Mouse (Mus musculus): ENCODE measurements at regions not wholly inside any gene's neighbourhood (a gene's known extent, or its start where the extent isn't known, plus 50 kb on each side); places are given as distances from the start of the nearest gene placed in this dataset.

GRCm38 (mm10) chr16:7829939-7830650 lies 594.8 kb downstream of the Tmem114 start:
- 87% methylated on average over 9 of the region's 9 CpGs for WGBS
- Histone ChIP-seq H3K36me3 (replicated peaks) (no peaks in the 10 kb centered on the region), H3K9me3 (no peaks in the 10 kb centered on the region), H3K4me1 (peaks cover 14% of the 10 kb centered on the region), H3K27ac (replicated peaks) (peak overlapping the region; percentile 44; the same call in 1 of the 2 replicates), H3K4me3 (no peak overlapping the region), H3K27me3 (replicated peaks; ENCODE audit: low read depth, poor library complexity, severe bottlenecking) (no peaks in the 10 kb centered on the region)
- no peak for DNase-seq (ENCODE audit: low spot score)

- no peaks in the 10 kb centered on the region for H3K27me3 ChIP-seq (replicated peaks; ENCODE audit: low read depth, poor library complexity, severe bottlenecking)
- no peaks in the 10 kb centered on the region for H3K4me1 ChIP-seq
- no peak overlapping the region for H3K27ac ChIP-seq (replicated peaks)
- H3K4me3 ChIP-seq: no peak overlapping the region
- no peak for DNase-seq (ENCODE audit: low spot score)
- H3K9me3 ChIP-seq: no peaks in the 10 kb centered on the region; the same call in 1 of the 2 replicates
- 81% methylated on average over 2 of the region's 2 CpGs for WGBS
- no peaks in the 10 kb centered on the region for H3K36me3 ChIP-seq (replicated peaks)
These were observed 623.8 kb downstream of the Tmem114 start for GRCm38 (mm10) chr16:7801161-7801560.

DNA sequence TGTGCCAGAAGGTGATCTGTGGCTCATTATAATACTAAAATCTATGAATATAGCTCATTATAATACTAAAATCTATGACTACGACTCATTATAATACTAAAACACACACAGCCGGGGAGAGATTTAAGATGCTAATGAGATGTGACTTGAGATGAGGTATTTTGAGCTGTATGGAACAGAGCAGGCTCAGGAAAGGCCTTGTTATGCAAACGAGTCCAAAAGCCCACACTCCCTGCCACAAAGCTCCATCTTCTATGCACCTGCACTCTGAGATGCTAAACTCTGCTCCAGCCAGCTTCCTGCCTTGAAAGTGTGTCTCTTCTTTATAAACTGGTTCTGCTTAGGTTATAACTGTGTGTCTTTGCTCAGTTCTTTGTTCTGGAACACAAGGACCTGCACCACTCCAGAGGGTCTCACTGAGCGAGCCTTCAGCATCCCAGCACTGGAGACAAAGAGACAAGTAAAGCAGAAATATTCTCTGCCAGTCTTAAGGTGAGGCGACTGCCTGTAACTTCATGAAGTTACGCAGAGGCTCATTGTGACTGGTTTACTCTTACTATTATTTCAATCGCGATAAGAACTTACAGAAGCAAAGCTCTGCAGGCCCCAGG lies 627.7 kb downstream of the Tmem114 start:
- H3K9me3 ChIP-seq: no peaks in the 10 kb centered on the region
- H3K27ac ChIP-seq (replicated peaks): no peak overlapping the region
- no peak overlapping the region for H3K4me3 ChIP-seq
- WGBS: 53% methylated on average over 8 of the region's 8 CpGs
- H3K36me3 ChIP-seq (replicated peaks): no peaks in the 10 kb centered on the region
- H3K27me3 ChIP-seq (replicated peaks; ENCODE audit: low read depth, poor library complexity, severe bottlenecking): no peaks in the 10 kb centered on the region
- peaks cover 4% of the 10 kb centered on the region; the same call in 1 of the 2 replicates for H3K4me1 ChIP-seq
- no peak for DNase-seq (ENCODE audit: low spot score)

- Histone ChIP-seq H3K4me3 (no peak overlapping the region), H3K27me3 (replicated peaks; ENCODE audit: low read depth, poor library complexity, severe bottlenecking) (no peaks in the 10 kb centered on the region), H3K27ac (replicated peaks) (no peak overlapping the region), H3K36me3 (replicated peaks) (no peaks in the 10 kb centered on the region), H3K4me1 (peaks cover 4% of the 10 kb centered on the region; the same call in 1 of the 2 replicates), H3K9me3 (no peaks in the 10 kb centered on the region)
- no peak for DNase-seq (ENCODE audit: low spot score)
- 42% methylated on average over 3 of the region's 3 CpGs for WGBS
These were observed 629.4 kb downstream of the Tmem114 start for GRCm38 (mm10) chr16:7795561-7795960.

GRCm38 (mm10) chr16:7792521-7792920 lies 632.4 kb downstream of the Tmem114 start:
- H3K9me3 ChIP-seq: no peaks in the 10 kb centered on the region
- no peaks in the 10 kb centered on the region for H3K27me3 ChIP-seq (replicated peaks; ENCODE audit: low read depth, poor library complexity, severe bottlenecking)
- H3K4me3 ChIP-seq: no peak overlapping the region
- no peak overlapping the region for H3K27ac ChIP-seq (replicated peaks)
- no peaks in the 10 kb centered on the region for H3K36me3 ChIP-seq (replicated peaks)
- peaks cover 4% of the 10 kb centered on the region; the same call in 1 of the 2 replicates for H3K4me1 ChIP-seq
- DNase-seq (ENCODE audit: low spot score): no peak
- 89% methylated on average over 3 of the region's 3 CpGs for WGBS

GRCm38 (mm10) chr16:7790260-7790659 lies 634.7 kb downstream of the Tmem114 start:
- Histone ChIP-seq H3K4me1 (no peaks in the 10 kb centered on the region), H3K4me3 (no peak overlapping the region), H3K27me3 (replicated peaks; ENCODE audit: low read depth, poor library complexity, severe bottlenecking) (no peaks in the 10 kb centered on the region), H3K36me3 (replicated peaks) (no peaks in the 10 kb centered on the region), H3K9me3 (no peaks in the 10 kb centered on the region), H3K27ac (replicated peaks) (no peak overlapping the region)
- DNase-seq (ENCODE audit: low spot score): no peak
- 88% methylated on average over 4 of the region's 4 CpGs for WGBS

DNA sequence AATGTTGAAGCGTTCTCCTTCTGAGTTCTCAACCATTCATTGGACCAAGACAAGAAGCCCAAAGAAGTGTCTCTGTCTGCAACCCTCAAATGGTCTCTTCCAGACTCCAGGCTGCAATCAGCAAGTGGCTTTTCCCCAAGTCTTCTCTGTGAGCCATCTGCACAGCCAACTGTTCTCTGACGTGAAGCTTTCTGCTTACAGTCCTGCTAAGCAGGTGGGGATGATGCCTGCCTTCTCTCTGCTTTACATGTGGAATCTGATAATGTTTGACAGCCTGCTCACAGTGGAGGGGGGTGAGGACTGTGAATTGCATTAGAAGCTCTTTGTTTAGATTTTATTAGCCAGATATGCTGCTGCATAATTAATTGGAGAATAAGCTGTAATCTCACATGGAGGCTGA lies 636.7 kb downstream of the Tmem114 start:
- Histone ChIP-seq H3K27me3 (replicated peaks; ENCODE audit: low read depth, poor library complexity, severe bottlenecking) (no peaks in the 10 kb centered on the region), H3K4me1 (no peaks in the 10 kb centered on the region)

GRCm38 (mm10) chr16:7781506-7781905 lies 643.4 kb downstream of the Tmem114 start:
- Histone ChIP-seq H3K4me1 (no peaks in the 10 kb centered on the region), H3K27ac (replicated peaks) (no peak overlapping the region), H3K36me3 (replicated peaks) (no peaks in the 10 kb centered on the region), H3K9me3 (no peaks in the 10 kb centered on the region), H3K4me3 (no peak overlapping the region), H3K27me3 (replicated peaks; ENCODE audit: low read depth, poor library complexity, severe bottlenecking) (no peaks in the 10 kb centered on the region)
- 88% methylated on average over 2 of the region's 2 CpGs for WGBS
- DNase-seq (ENCODE audit: low spot score): no peak

More for the DNA sequence above, 636.7 kb downstream of the Tmem114 start:
- no peak for DNase-seq (ENCODE audit: low spot score)
- no peak overlapping the region for H3K4me3 ChIP-seq
- H3K9me3 ChIP-seq: no peaks in the 10 kb centered on the region
- 83% methylated on average over 2 of the region's 2 CpGs for WGBS
- no peaks in the 10 kb centered on the region for H3K36me3 ChIP-seq (replicated peaks)
- no peak overlapping the region for H3K27ac ChIP-seq (replicated peaks)

- no peak for DNase-seq (ENCODE audit: low spot score)
- 91% methylated on average over 3 of the region's 3 CpGs for WGBS
- no peaks in the 10 kb centered on the region for H3K4me1 ChIP-seq
- no peaks in the 10 kb centered on the region for H3K36me3 ChIP-seq (replicated peaks)
- H3K27ac ChIP-seq (replicated peaks): no peak overlapping the region
- H3K4me3 ChIP-seq: no peak overlapping the region
- H3K9me3 ChIP-seq: no peaks in the 10 kb centered on the region
- no peaks in the 10 kb centered on the region for H3K27me3 ChIP-seq (replicated peaks; ENCODE audit: low read depth, poor library complexity, severe bottlenecking)
These were observed 649.3 kb downstream of the Tmem114 start for GRCm38 (mm10) chr16:7775635-7776034.

DNA sequence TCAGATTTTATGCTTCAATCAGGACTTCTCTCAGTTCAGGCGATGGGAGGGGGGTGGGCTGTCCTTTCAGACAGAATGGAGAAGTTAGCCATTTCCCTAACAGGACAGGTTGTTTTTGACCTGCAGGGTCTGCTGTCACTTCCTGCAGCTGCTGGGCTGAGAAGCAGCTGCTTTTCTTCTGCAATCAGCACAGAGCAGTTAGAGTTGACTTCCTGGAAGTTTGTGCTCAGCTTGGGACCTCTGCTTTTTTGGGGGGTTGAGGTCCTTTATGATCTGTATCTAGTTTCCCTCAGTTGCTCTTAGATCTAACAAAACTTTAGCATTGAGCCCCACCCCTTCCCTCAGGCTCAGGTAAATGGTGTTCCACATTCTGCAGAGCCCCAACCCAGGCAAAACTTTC lies 656.5 kb downstream of the Tmem114 start:
- WGBS: 64% methylated on average over 1 of the region's 1 CpGs
- H3K4me1 ChIP-seq: peaks cover 8% of the 10 kb centered on the region
- DNase-seq (ENCODE audit: low spot score): no peak
- no peaks in the 10 kb centered on the region for H3K27me3 ChIP-seq (replicated peaks; ENCODE audit: low read depth, poor library complexity, severe bottlenecking)
- no peak overlapping the region for H3K4me3 ChIP-seq
- no peak overlapping the region for H3K27ac ChIP-seq (replicated peaks)
- no peaks in the 10 kb centered on the region for H3K36me3 ChIP-seq (replicated peaks)
- H3K9me3 ChIP-seq: no peaks in the 10 kb centered on the region

GRCm38 (mm10) chr16:7767691-7768090 lies 657.2 kb downstream of the Tmem114 start:
- WGBS: 93% methylated on average over 4 of the region's 4 CpGs
- Histone ChIP-seq H3K27me3 (replicated peaks; ENCODE audit: low read depth, poor library complexity, severe bottlenecking) (no peaks in the 10 kb centered on the region), H3K4me3 (no peak overlapping the region), H3K9me3 (no peaks in the 10 kb centered on the region), H3K27ac (replicated peaks) (no peak overlapping the region), H3K4me1 (peaks cover 8% of the 10 kb centered on the region), H3K36me3 (replicated peaks) (no peaks in the 10 kb centered on the region)
- no peak for DNase-seq (ENCODE audit: low spot score)

DNA sequence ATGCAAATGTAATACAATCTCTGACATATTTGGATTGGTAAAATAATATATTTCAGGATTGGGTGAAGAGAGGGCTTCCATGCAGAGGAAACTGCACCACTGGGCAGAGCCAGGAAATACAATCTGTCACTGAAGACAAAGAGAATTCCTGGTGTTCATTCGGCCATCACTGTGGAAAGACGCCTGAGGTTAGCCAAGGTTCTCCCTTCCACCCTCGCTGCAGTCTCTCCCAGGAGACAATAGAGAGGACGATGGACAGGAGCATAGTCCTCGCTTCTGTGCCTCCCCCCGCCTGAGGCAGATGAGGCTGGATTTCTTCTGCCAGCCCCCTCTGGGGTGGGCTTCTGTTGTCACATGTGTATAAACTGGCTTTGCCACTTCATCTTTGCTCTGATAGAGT lies 660.6 kb downstream of the Tmem114 start:
- Histone ChIP-seq H3K36me3 (replicated peaks) (no peaks in the 10 kb centered on the region), H3K27ac (replicated peaks) (no peak overlapping the region; the same call in 1 of the 2 replicates), H3K27me3 (replicated peaks; ENCODE audit: low read depth, poor library complexity, severe bottlenecking) (no peaks in the 10 kb centered on the region), H3K4me1 (peaks cover 8% of the 10 kb centered on the region), H3K9me3 (no peaks in the 10 kb centered on the region), H3K4me3 (no peak overlapping the region)
- 26% methylated on average over 6 of the region's 6 CpGs for WGBS
- DNase-seq (ENCODE audit: low spot score): peak; percentile 12

DNA sequence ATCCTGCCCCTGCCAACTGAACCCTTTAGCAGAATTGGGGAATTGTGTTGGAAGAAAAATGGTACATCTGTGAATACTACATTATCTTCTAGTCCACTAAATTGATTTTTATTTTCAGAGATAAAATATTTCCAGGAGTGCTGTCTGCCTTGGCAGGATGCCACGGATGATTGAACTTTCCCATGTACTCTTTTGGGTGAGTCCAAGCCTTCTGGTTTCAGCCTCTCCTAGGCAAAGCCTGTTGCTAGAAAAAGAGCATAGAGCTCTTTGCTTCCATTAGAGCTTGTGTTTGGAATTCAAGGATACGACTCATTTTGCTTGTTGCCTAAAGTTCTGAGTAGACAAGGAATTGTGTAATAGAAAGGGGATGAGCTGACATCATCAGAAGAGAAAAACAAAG lies 696.8 kb downstream of the Tmem114 start:
- 85% methylated on average over 2 of the region's 2 CpGs for WGBS
- Histone ChIP-seq H3K27ac (replicated peaks) (no peak overlapping the region), H3K36me3 (replicated peaks) (no peaks in the 10 kb centered on the region), H3K4me3 (no peak overlapping the region), H3K27me3 (replicated peaks; ENCODE audit: low read depth, poor library complexity, severe bottlenecking) (no peaks in the 10 kb centered on the region), H3K4me1 (0 out of 2 replicates have a peak, but pooled peaks cover 4% of the 10 kb centered on the region), H3K9me3 (0 out of 2 replicates have a peak, but pooled peaks cover 2% of the 10 kb centered on the region)
- DNase-seq (ENCODE audit: low spot score): no peak

Data from embryonic facial prominence, embryonic 10.5 days (tissue).